Mouse (Mus musculus): ENCODE data around the gene Rab31. TPM values are rescaled to one million over a fixed set of nuclear protein-coding genes. Genes with fewer than 3 reads are reported as not detected.
A peak's percentile ranks its signal among the peaks of the same experiment; 100 is the strongest.

Gene Rab31
- polyA plus RNA-seq, 1 experiment from 2014 or later = 6.9 TPM

GRCm38 (mm10) chr17:65611721-65612120, 160.8 kb downstream of the Rab31 start:
- Histone ChIP-seq H3K9me3 (replicated peaks; ENCODE audit: control insufficient read depth, low read length) (no peaks in the 10 kb centered on the region), H3K9ac (ENCODE audit: low read depth, low read length) (peak overlapping the region; percentile 99), H3K4me2 (ENCODE audit: low read depth, low read length) (peak overlapping the region; percentile 75), H3K36me3 (ENCODE audit: control insufficient read depth, insufficient read depth) (no peaks in the 10 kb centered on the region), H3K27me3 (ENCODE audit: control insufficient read depth, insufficient read depth, low read depth, low read length) (no peaks in the 10 kb centered on the region), H3K4me1 (ENCODE audit: control insufficient read depth, low read depth, low read length) (peaks cover 47% of the 10 kb centered on the region), H3K4me3 (ENCODE audit: low read depth, low read length) (peak overlapping the region; percentile 98), H3K27ac (ENCODE audit: low read length) (no peak overlapping the region)
- no peak for ATAC-seq (ENCODE audit: low read depth)
- 5% methylated on average over 4 of the region's 4 CpGs for WGBS (ENCODE audit: insufficient replicate concordance)

GRCm38 (mm10) chr17:65608743-65609142, 163.8 kb downstream of the Rab31 start:
- WGBS (ENCODE audit: insufficient replicate concordance) = 21% methylated on average over 5 of the region's 5 CpGs
- Histone ChIP-seq H3K4me1 (ENCODE audit: control insufficient read depth, low read depth, low read length) (peaks cover 70% of the 10 kb centered on the region), H3K36me3 (ENCODE audit: control insufficient read depth, insufficient read depth) (no peaks in the 10 kb centered on the region), H3K9ac (ENCODE audit: low read depth, low read length) (no peak overlapping the region), H3K27ac (ENCODE audit: low read length) (no peak overlapping the region), H3K4me2 (ENCODE audit: low read depth, low read length) (peak overlapping the region; percentile 15; the same call in 1 of the 2 replicates), H3K27me3 (ENCODE audit: control insufficient read depth, insufficient read depth, low read depth, low read length) (no peaks in the 10 kb centered on the region), H3K9me3 (replicated peaks; ENCODE audit: control insufficient read depth, low read length) (no peaks in the 10 kb centered on the region), H3K4me3 (ENCODE audit: low read depth, low read length) (no peak overlapping the region)
- ATAC-seq (ENCODE audit: low read depth) = no peak

GRCm38 (mm10) chr17:65608312-65608687, 164.3 kb downstream of the Rab31 start:
- 71% methylated on average over 2 of the region's 2 CpGs for WGBS (ENCODE audit: insufficient replicate concordance)
- Histone ChIP-seq H3K27me3 (ENCODE audit: control insufficient read depth, insufficient read depth, low read depth, low read length) (no peaks in the 10 kb centered on the region), H3K36me3 (ENCODE audit: control insufficient read depth, insufficient read depth) (no peaks in the 10 kb centered on the region), H3K9ac (ENCODE audit: low read depth, low read length) (no peak overlapping the region), H3K4me3 (ENCODE audit: low read depth, low read length) (no peak overlapping the region), H3K27ac (ENCODE audit: low read length) (peak overlapping the region; percentile 73), H3K9me3 (replicated peaks; ENCODE audit: control insufficient read depth, low read length) (no peaks in the 10 kb centered on the region), H3K4me1 (ENCODE audit: control insufficient read depth, low read depth, low read length) (peaks cover 71% of the 10 kb centered on the region), H3K4me2 (ENCODE audit: low read depth, low read length) (peak overlapping the region; percentile 33)
- no peak for ATAC-seq (ENCODE audit: low read depth)

- H3K36me3 ChIP-seq (ENCODE audit: control insufficient read depth, insufficient read depth) = no peaks in the 10 kb centered on the region
- H3K27ac ChIP-seq (ENCODE audit: low read length) = peak overlapping the region; percentile 73
- no peaks in the 10 kb centered on the region for H3K27me3 ChIP-seq (ENCODE audit: control insufficient read depth, insufficient read depth, low read depth, low read length)
- H3K9me3 ChIP-seq (replicated peaks; ENCODE audit: control insufficient read depth, low read length) = no peaks in the 10 kb centered on the region
- ATAC-seq (ENCODE audit: low read depth) = no peak
- 0 out of 2 replicates have a peak overlapping the region, but pooled peaks have one; percentile 5 for H3K4me3 ChIP-seq (ENCODE audit: low read depth, low read length)
- H3K4me1 ChIP-seq (ENCODE audit: control insufficient read depth, low read depth, low read length) = peaks cover 71% of the 10 kb centered on the region
- H3K4me2 ChIP-seq (ENCODE audit: low read depth, low read length) = peak overlapping the region; percentile 33
- WGBS (ENCODE audit: insufficient replicate concordance) = 29% methylated on average over 7 of the region's 7 CpGs
- H3K9ac ChIP-seq (ENCODE audit: low read depth, low read length) = no peak overlapping the region
Measured at GRCm38 (mm10) chr17:65607574-65608311, 164.8 kb downstream of the Rab31 start.

- Histone ChIP-seq H3K9me3 (replicated peaks; ENCODE audit: control insufficient read depth, low read length) (no peaks in the 10 kb centered on the region), H3K27me3 (ENCODE audit: control insufficient read depth, insufficient read depth, low read depth, low read length) (no peaks in the 10 kb centered on the region), H3K36me3 (ENCODE audit: control insufficient read depth, insufficient read depth) (no peaks in the 10 kb centered on the region), H3K4me3 (ENCODE audit: low read depth, low read length) (peak overlapping the region; percentile 13; the same call in 1 of the 2 replicates), H3K9ac (ENCODE audit: low read depth, low read length) (no peak overlapping the region; the same call in 1 of the 2 replicates), H3K4me1 (ENCODE audit: control insufficient read depth, low read depth, low read length) (peaks cover 66% of the 10 kb centered on the region), H3K4me2 (ENCODE audit: low read depth, low read length) (peak overlapping the region; percentile 51), H3K27ac (ENCODE audit: low read length) (peak overlapping the region; percentile 76)
- WGBS (ENCODE audit: insufficient replicate concordance) = 12% methylated on average over 4 of the region's 4 CpGs
- peak; percentile 91 for ATAC-seq (ENCODE audit: low read depth)
Measured at GRCm38 (mm10) chr17:65606014-65606413, 166.5 kb downstream of the Rab31 start.

- H3K36me3 ChIP-seq (ENCODE audit: control insufficient read depth, insufficient read depth) = no peaks in the 10 kb centered on the region
- H3K4me1 ChIP-seq (ENCODE audit: control insufficient read depth, low read depth, low read length) = peaks cover 62% of the 10 kb centered on the region
- ATAC-seq (ENCODE audit: low read depth) = no peak
- no peaks in the 10 kb centered on the region for H3K27me3 ChIP-seq (ENCODE audit: control insufficient read depth, insufficient read depth, low read depth, low read length)
- no peak overlapping the region for H3K4me3 ChIP-seq (ENCODE audit: low read depth, low read length)
- H3K9ac ChIP-seq (ENCODE audit: low read depth, low read length) = no peak overlapping the region
- no peak overlapping the region for H3K27ac ChIP-seq (ENCODE audit: low read length)
- H3K9me3 ChIP-seq (replicated peaks; ENCODE audit: control insufficient read depth, low read length) = no peaks in the 10 kb centered on the region
- H3K4me2 ChIP-seq (ENCODE audit: low read depth, low read length) = no peak overlapping the region
Measured at GRCm38 (mm10) chr17:65604892-65605291, 167.7 kb downstream of the Rab31 start.

- Histone ChIP-seq H3K4me2 (ENCODE audit: low read depth, low read length) (0 out of 2 replicates have a peak overlapping the region, but pooled peaks have one; percentile 20), H3K9me3 (replicated peaks; ENCODE audit: control insufficient read depth, low read length) (no peaks in the 10 kb centered on the region), H3K4me1 (ENCODE audit: control insufficient read depth, low read depth, low read length) (peaks cover 56% of the 10 kb centered on the region), H3K27ac (ENCODE audit: low read length) (0 out of 2 replicates have a peak overlapping the region, but pooled peaks have one; percentile 37), H3K27me3 (ENCODE audit: control insufficient read depth, insufficient read depth, low read depth, low read length) (no peaks in the 10 kb centered on the region), H3K4me3 (ENCODE audit: low read depth, low read length) (no peak overlapping the region), H3K36me3 (ENCODE audit: control insufficient read depth, insufficient read depth) (no peaks in the 10 kb centered on the region), H3K9ac (ENCODE audit: low read depth, low read length) (no peak overlapping the region)
- no peak for ATAC-seq (ENCODE audit: low read depth)
Measured at GRCm38 (mm10) chr17:65604315-65604714, 168.2 kb downstream of the Rab31 start.

Other genes starting within 250 kb of the Rab31 start
- not detected in 2 replicates for gene Tmem232, start 232.0 kb downstream of the Rab31 start, polyA plus RNA-seq (2015; fragmentation: Nextera tagmentation; extraction: Ambion mirVana)
- 55.8 and 57.0 TPM in 2 replicates for gene Vapa, start 159.2 kb downstream of the Rab31 start, polyA plus RNA-seq (2015; fragmentation: Nextera tagmentation; extraction: Ambion mirVana)
- not detected in 2 replicates for gene Txndc2, start 130.6 kb downstream of the Rab31 start, polyA plus RNA-seq (2015; fragmentation: Nextera tagmentation; extraction: Ambion mirVana)
- gene Ppp4r1, start 9.8 kb upstream of the Rab31 start, polyA plus RNA-seq (2015; fragmentation: Nextera tagmentation; extraction: Ambion mirVana) = 9.0 and 9.4 TPM in 2 replicates
- gene Ralbp1, start 113.0 kb upstream of the Rab31 start, polyA plus RNA-seq (2015; fragmentation: Nextera tagmentation; extraction: Ambion mirVana) = 35.4 and 37.7 TPM in 2 replicates
- gene Twsg1, start 178.5 kb upstream of the Rab31 start, polyA plus RNA-seq (2015; fragmentation: Nextera tagmentation; extraction: Ambion mirVana) = 16.0 and 16.9 TPM in 2 replicates

All from liver, embryonic 16.5 days (tissue).